Mouse (Mus musculus) thymus, adult 2 months (tissue): ENCODE results near the gene Map7d1. TPM values are rescaled to one million over a fixed set of nuclear protein-coding genes. Genes with fewer than 3 reads are reported as not detected.

Experiments
- DNase-seq: peaks from one replicate; pipeline ENCODE4 v3.0.0; 2021
- H3K27ac ChIP-seq: fragments of 200-500 bp; 2 replicates; pipeline ENCODE4 v1.5.1; 2012; ENCODE audit warnings: low read length, control low read depth; ENCODE audit not compliant: control insufficient read depth, insufficient read depth
- H3K27me3 ChIP-seq: fragments of 200-500 bp; 2 replicates; pipeline ENCODE4 v1.6.1; 2012; ENCODE audit warnings: mild to moderate bottlenecking, low read length, moderate library complexity, mixed read lengths; ENCODE audit not compliant: control insufficient read depth, insufficient read depth
- H3K36me3 ChIP-seq: fragments of 200-500 bp; 2 replicates; pipeline ENCODE4 v1.6.1; 2012; ENCODE audit warnings: mild to moderate bottlenecking, low read length, moderate library complexity; ENCODE audit not compliant: control insufficient read depth, insufficient read depth
- H3K4me1 ChIP-seq: fragments of 200-500 bp; replicated peaks from 2 replicates; pipeline ENCODE4 v1.6.1; 2012; ENCODE audit warnings: low read length; ENCODE audit not compliant: control insufficient read depth, insufficient read depth
- H3K4me3 ChIP-seq: fragments of 200-500 bp; 2 replicates; pipeline ENCODE4 v1.5.1; 2012; ENCODE audit warnings: mild to moderate bottlenecking, low read length, control low read depth, moderate library complexity; ENCODE audit not compliant: control insufficient read depth, insufficient read depth
- CTCF ChIP-seq: fragments of 200-500 bp; IDR thresholded peaks from 2 replicates; pipeline ENCODE4 v1.5.1; 2012; ENCODE audit warnings: mild to moderate bottlenecking, control low read depth, low read length, moderate library complexity, borderline replicate concordance; ENCODE audit not compliant: control insufficient read depth, poor library complexity, insufficient read depth; ENCODE audit errors: extremely low read depth
- POLR2A ChIP-seq: fragments of 200-500 bp; IDR thresholded peaks from 2 replicates; pipeline ENCODE4 v1.6.1; 2012; ENCODE audit warnings: mild to moderate bottlenecking, low read length, control low read depth, moderate library complexity; ENCODE audit not compliant: control insufficient read depth, poor library complexity, insufficient read depth; ENCODE audit errors: extremely low read depth
- WGBS: fragments of 180-500 bp; shearing (Covaris S2); methylation state at CpG from one replicate; pipeline ENCODE4 v1.1.7; 2018; 5-methylcytosine and 5-hydroxymethylcytosine counted together
- polyA plus RNA-seq: library from polyadenylated mRNA; depleted of rRNA; stranded (reverse); fragments of >200 nt; gene quantifications from 2 replicates; pipeline ENCODE4 v1.2.3, GENCODE M21; 2012

The Map7d1 gene
- polyA plus RNA-seq, 1 experiment: 74.6 TPM

GRCm38 (mm10) chr4:126253637-126254272 is 2.4 kb downstream of the Map7d1 start:
- H3K36me3 ChIP-seq: no peaks in the 10 kb centered on the region
- H3K27ac ChIP-seq: peak overlapping the region; percentile 7; the same call in 1 of the 2 replicates
- no peaks in the 10 kb centered on the region for H3K27me3 ChIP-seq
- peaks cover 42% of the 10 kb centered on the region for H3K4me1 ChIP-seq
- 37% methylated on average over 14 of the region's 14 CpGs for WGBS
- TF ChIP-seq CTCF (no peak), POLR2A (no peak)
- H3K4me3 ChIP-seq: no peak overlapping the region
- no peak for DNase-seq

- Histone ChIP-seq H3K27me3 (no peaks in the 10 kb centered on the region), H3K4me1 (peaks cover 41% of the 10 kb centered on the region), H3K27ac (no peak overlapping the region), H3K4me3 (no peak overlapping the region), H3K36me3 (no peaks in the 10 kb centered on the region)
- no peak for DNase-seq
- TF ChIP-seq CTCF (no peak), POLR2A (no peak)
- 94% methylated on average over 17 of the region's 17 CpGs for WGBS
These were observed 3.5 kb downstream of the Map7d1 start for GRCm38 (mm10) chr4:126252411-126253237.

DNA sequence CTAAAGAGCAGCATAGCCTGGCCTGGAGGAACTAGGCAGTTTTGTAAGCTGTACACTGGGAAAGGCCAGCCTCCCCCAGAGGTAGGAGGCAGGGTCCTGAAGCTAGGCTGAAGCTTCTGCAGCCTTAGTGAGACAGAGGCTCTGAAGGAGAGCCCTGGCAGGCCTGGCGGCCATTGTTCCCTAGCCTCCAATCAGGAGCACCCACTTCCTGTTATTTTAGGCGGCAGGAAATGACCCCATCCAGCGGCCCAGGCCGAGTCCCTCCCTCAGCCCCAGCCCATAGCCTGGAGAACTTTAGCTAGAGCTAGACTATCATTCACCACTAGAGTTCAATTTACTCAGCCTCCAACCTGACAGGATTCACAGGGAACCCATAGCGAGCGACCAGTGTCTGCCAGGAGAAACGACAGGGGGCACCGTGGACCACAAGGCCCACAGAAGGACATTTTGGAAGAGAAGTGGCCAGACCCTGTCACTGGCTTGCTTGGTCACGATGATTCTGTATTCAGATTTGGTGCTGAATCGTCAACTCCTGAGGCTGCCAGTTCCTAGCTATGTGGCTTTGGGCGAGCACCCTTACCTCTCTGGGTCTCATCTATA is 4.4 kb downstream of the Map7d1 start:
- 53% methylated on average over 11 of the region's 11 CpGs for WGBS
- no peak overlapping the region for H3K27ac ChIP-seq
- H3K4me3 ChIP-seq: no peak overlapping the region
- no peak for DNase-seq
- no peaks in the 10 kb centered on the region for H3K36me3 ChIP-seq
- TF ChIP-seq CTCF (no peak), POLR2A (no peak)
- H3K27me3 ChIP-seq: no peaks in the 10 kb centered on the region
- H3K4me1 ChIP-seq: peaks cover 32% of the 10 kb centered on the region

GRCm38 (mm10) chr4:126250659-126251058 is 5.5 kb downstream of the Map7d1 start:
- peaks cover 32% of the 10 kb centered on the region for H3K4me1 ChIP-seq
- TF ChIP-seq CTCF (no peak), POLR2A (no peak)
- WGBS: 86% methylated on average over 4 of the region's 4 CpGs
- no peak overlapping the region for H3K4me3 ChIP-seq
- no peak for DNase-seq
- H3K27ac ChIP-seq: no peak overlapping the region
- no peaks in the 10 kb centered on the region for H3K27me3 ChIP-seq
- no peaks in the 10 kb centered on the region for H3K36me3 ChIP-seq

DNA sequence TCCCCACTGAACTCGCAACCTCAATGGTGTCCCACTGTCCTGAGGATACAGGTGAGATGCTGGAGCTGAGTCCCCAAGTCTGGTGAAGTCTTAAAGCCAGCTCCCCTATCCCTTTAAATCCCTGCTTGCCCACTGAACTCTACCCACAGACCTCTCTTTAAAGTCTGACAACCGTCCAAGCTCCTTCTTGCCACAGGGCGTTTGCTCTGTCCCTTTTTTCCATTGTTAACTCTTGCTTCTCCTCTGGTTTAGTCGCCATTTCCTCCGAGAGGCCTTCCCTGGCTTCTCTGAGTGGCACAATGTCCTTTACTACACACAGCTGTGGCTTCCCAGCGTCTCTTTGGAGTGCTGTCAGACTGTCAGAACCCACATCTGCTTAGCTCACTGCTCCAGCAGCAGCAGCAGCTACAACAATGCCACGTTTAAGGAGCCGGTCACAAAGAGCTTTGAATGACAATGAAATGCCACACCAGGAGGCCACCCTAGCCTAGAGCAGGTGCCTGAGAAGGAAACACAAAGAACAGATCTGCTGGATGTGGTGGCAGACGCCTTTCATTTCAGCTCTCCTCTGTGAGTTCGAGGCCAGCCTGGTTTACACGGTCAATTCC is 7.8 kb downstream of the Map7d1 start:
- Histone ChIP-seq H3K27ac (no peak overlapping the region), H3K4me1 (peaks cover 14% of the 10 kb centered on the region), H3K36me3 (no peaks in the 10 kb centered on the region), H3K27me3 (no peaks in the 10 kb centered on the region), H3K4me3 (no peak overlapping the region)
- TF ChIP-seq POLR2A: no peak
- no peak for TF ChIP-seq CTCF
- no peak for DNase-seq
- 74% methylated on average over 11 of the region's 11 CpGs for WGBS

- H3K4me1 ChIP-seq: peaks cover under 1% of the 10 kb centered on the region
- H3K4me3 ChIP-seq: no peak overlapping the region
- no peaks in the 10 kb centered on the region for H3K27me3 ChIP-seq
- 95% methylated on average over 13 of the region's 13 CpGs for WGBS
- no peak overlapping the region for H3K27ac ChIP-seq
- no peak for DNase-seq
- peaks cover 6% of the 10 kb centered on the region for H3K36me3 ChIP-seq
- TF ChIP-seq CTCF (no peak), POLR2A (no peak)
These were observed 9.8 kb downstream of the Map7d1 start for GRCm38 (mm10) chr4:126246202-126246889.
